Mouse (Mus musculus) bone marrow macrophage, adult 2 months (primary cell): ENCODE data around the gene H2-T23.
"Not testable (repeated sequence)": the region's sequence is repeated elsewhere in the genome, so short reads cannot be mapped to it uniquely, and the experiment has no call there.

Experiments used
- CTCF ChIP-seq: IDR thresholded peaks from 2 replicates; pipeline ENCODE4 v1.5.1; 2012; ENCODE audit warnings: low read depth, mild to moderate bottlenecking, low read length, moderate library complexity
- POLR2A ChIP-seq: IDR thresholded peaks from 2 replicates; pipeline ENCODE4 v1.6.1; 2012; ENCODE audit warnings: mild to moderate bottlenecking, low read depth, low read length, borderline replicate concordance

GRCm38 (mm10) chr17:36058362-36058761 is 25.7 kb upstream of the H2-T23 start, which contains the start of gene Gm11127:
- TF ChIP-seq CTCF, POLR2A: not testable (repeated sequence)
